Mouse (Mus musculus) induced T-regulatory cell, adult 2 months (primary cell): Measurements from ENCODE around the gene Srsf5.
"Not testable (repeated sequence)": the region's sequence is repeated elsewhere in the genome, so short reads cannot be mapped to it uniquely, and the experiment has no call there.

Experiments used
- DNase-seq: peaks from one replicate; pipeline ENCODE4 v3.0.0-alpha.2; 2012; ENCODE audit warnings: low read depth

The Srsf5 gene

GRCm38 (mm10) chr12:80945334-80945995, at the start of gene Srsf5:
TSS of gene Srsf5 (plus strand) at chr12:80945504.
- DNase-seq = peak; percentile 99

GRCm38 (mm10) chr12:80909631-80910030, 35.7 kb upstream of the Srsf5 start:
- DNase-seq = no peak

GRCm38 (mm10) chr12:80917764-80918163, 27.5 kb upstream of the Srsf5 start:
- DNase-seq = peak; percentile 68

- no peak for DNase-seq
These were observed 24.0 kb upstream of the Srsf5 start for GRCm38 (mm10) chr12:80921301-80921700.

- no peak for DNase-seq
These were observed 22.4 kb upstream of the Srsf5 start for GRCm38 (mm10) chr12:80922869-80923268.

- no peak for DNase-seq
These were observed 21.7 kb upstream of the Srsf5 start for GRCm38 (mm10) chr12:80923602-80924001.

- no peak for DNase-seq
These were observed 21.1 kb upstream of the Srsf5 start for GRCm38 (mm10) chr12:80924205-80924604.

GRCm38 (mm10) chr12:80925919-80926318, 19.4 kb upstream of the Srsf5 start:
- DNase-seq = no peak

GRCm38 (mm10) chr12:80926550-80926949, 18.8 kb upstream of the Srsf5 start:
- no peak for DNase-seq

- DNase-seq = no peak
These were observed 17.8 kb upstream of the Srsf5 start for GRCm38 (mm10) chr12:80927518-80927917.

GRCm38 (mm10) chr12:80928881-80929280, 16.4 kb upstream of the Srsf5 start:
- no peak for DNase-seq

GRCm38 (mm10) chr12:80930141-80930540, 15.2 kb upstream of the Srsf5 start:
- no peak for DNase-seq

- no peak for DNase-seq
These were observed 13.7 kb upstream of the Srsf5 start for GRCm38 (mm10) chr12:80931402-80932140.

- DNase-seq = no peak
These were observed 12.4 kb upstream of the Srsf5 start for GRCm38 (mm10) chr12:80932865-80933264.

GRCm38 (mm10) chr12:80936751-80937150, 8.6 kb upstream of the Srsf5 start:
- DNase-seq = no peak

GRCm38 (mm10) chr12:80937331-80938029, 7.8 kb upstream of the Srsf5 start:
- DNase-seq = peak; percentile 56

GRCm38 (mm10) chr12:80938642-80939041, 6.7 kb upstream of the Srsf5 start:
- peak; percentile 76 for DNase-seq

- DNase-seq = no peak
These were observed 6.1 kb upstream of the Srsf5 start for GRCm38 (mm10) chr12:80939165-80939564.

- DNase-seq = no peak
These were observed 3.4 kb upstream of the Srsf5 start for GRCm38 (mm10) chr12:80941886-80942285.

- DNase-seq = no peak
These were observed 1.9 kb upstream of the Srsf5 start for GRCm38 (mm10) chr12:80943395-80943794.

GRCm38 (mm10) chr12:80944204-80944603, 1.1 kb upstream of the Srsf5 start:
- DNase-seq = no peak

- DNase-seq = not testable (repeated sequence)
These were observed 356 bp upstream of the Srsf5 start for GRCm38 (mm10) chr12:80944963-80945333.

GRCm38 (mm10) chr12:80945996-80946355, 672 bp downstream of the Srsf5 start:
- DNase-seq = peak; percentile 98
